Mouse (Mus musculus): ENCODE data around the gene Plekhn1. TPM values are rescaled to one million over a fixed set of nuclear protein-coding genes. Genes with fewer than 3 reads are reported as not detected.

Plekhn1 gene
- polyA plus RNA-seq (2011; ENCODE audit: insufficient read length, low read depth, missing spikeins): 20.4 and 20.5 TPM in 2 replicates

DNA sequence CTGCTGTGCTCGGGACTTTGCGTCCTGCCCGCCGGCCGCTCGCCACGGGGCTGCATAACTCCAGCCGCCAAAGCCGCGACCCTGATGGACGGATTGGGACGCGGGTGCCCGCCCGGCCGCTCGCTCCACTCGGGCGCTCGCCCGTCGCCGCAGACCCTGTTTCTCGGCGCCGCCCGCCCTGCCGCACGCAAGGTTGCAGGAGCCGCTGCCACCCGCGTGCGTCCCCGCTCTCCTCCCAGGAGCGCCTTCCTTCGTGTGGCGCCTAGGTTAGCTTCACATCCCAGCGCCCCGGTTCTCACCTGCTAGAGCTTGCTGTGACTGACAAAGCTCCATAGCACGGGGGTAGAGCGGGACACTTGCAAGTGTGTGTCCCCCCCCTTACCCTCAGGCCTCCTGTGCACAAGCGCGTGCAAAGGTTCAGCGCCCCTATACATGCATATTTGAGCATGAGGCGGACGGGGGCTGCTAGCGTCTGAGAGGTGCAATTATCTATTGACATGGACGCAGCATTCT, at the start of gene Plekhn1:
TSS of gene Plekhn1 (minus strand) at position 157 of the 513 bp plus-strand sequence.
- Histone ChIP-seq H3K27ac (ENCODE audit: insufficient read depth, low read length) (peak within 1 kb of the TSS; percentile 55), H3K4me3 (ENCODE audit: insufficient read depth, low read length) (peak within 1 kb of the TSS; percentile 74), H3K4me1 (ENCODE audit: control insufficient read depth, insufficient read depth, low read length) (no peaks in the 10 kb centered on the region)
- TF ChIP-seq CTCF (IDR thresholded peaks at IDR 0.05; ENCODE audit: borderline replicate concordance, insufficient read depth, low read length) (no peak), POLR2A (IDR thresholded peaks at IDR 0.05; ENCODE audit: low read depth, low read length) (peak; percentile 43)

DNA sequence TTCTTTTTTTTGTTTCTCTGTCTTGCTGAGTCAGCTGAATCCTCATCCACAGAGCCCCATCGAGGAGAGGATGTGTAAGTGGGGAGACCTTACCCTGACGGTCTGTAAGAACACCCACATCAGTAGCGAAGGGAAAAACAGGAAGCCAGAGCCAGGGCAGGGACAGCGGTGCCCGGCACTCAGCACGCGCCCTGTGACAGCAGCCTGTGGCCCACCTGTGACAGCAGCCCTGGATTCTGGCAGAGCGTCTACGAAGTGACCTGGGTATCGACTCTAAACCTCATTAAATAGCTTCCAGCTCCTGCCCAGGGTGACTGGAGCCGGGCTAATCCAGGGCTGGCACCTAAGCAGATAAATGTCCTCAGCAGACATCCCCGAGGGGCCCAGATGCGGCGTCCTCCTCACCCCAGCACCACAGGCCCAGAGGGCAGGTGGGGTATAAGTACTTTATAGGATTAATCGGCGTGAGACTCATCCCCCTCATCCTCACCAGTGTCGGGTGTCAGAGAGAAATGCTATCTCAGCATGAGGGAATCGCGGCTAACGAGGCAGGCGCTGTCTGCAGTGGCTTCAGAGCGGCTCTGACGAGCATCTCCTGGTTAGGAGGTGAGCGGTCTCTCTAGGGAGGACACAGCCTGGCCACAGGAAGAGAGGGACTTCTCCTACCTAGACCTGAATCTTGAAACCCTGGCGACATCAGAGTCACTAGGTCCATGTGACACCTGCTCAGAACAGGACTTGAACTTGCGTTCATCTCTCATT, 20.6 kb upstream of the Plekhn1 start, which contains the start of gene Samd11:
TSS of gene Samd11 (minus strand) at position 580 of the 762 bp plus-strand sequence.
- Histone ChIP-seq H3K4me3 (ENCODE audit: insufficient read depth, low read length) (no peak within 1 kb of the TSS), H3K4me1 (ENCODE audit: control insufficient read depth, insufficient read depth, low read length) (no peaks in the 10 kb centered on the region), H3K27ac (ENCODE audit: insufficient read depth, low read length) (no peak within 1 kb of the TSS)
- TF ChIP-seq POLR2A (IDR thresholded peaks at IDR 0.05; ENCODE audit: low read depth, low read length) (no peak), CTCF (IDR thresholded peaks at IDR 0.05; ENCODE audit: borderline replicate concordance, insufficient read depth, low read length) (no peak)

DNA sequence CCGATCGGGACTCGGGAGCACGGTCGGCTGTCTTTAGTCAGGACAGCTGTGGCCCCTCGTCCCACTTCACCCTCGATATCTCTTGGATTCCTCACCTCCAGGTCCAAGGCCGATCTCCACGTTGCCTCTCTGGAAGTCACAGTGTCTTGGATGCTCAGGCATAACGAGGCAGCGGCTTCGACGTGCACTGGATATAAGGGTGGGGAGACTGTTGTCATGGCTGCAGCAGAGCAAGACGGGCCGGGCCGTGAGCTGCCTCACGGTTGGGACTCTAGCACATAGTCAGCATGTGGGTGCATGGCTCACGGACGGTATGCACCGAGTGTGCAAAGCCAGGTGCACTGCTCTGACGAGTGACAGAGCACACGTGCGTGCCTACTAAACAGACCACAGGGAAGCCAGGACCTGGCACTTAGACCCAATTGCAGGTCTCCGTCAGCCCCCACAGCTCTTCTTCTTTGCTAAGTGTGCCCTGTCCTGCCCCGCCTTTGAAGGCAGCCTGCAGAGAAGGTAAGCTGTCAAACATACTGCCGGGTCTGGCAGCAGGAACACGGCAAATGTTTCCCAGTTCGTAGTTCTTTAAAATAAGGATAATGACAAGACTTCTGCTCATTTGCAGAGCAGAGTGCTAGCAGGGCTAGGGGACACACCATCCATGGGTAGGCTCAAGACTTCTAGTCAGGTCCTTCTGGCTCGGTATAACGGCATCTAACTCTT, 19.9 kb upstream of the Plekhn1 start:
- no peak overlapping the region for H3K4me3 ChIP-seq (ENCODE audit: insufficient read depth, low read length)
- TF ChIP-seq POLR2A (IDR thresholded peaks at IDR 0.05; ENCODE audit: low read depth, low read length): 0 out of 2 replicates have a peak, but pooled peaks have one; percentile 15
- TF ChIP-seq CTCF (IDR thresholded peaks at IDR 0.05; ENCODE audit: borderline replicate concordance, insufficient read depth, low read length): no peak
- no peak overlapping the region for H3K27ac ChIP-seq (ENCODE audit: insufficient read depth, low read length)
- no peaks in the 10 kb centered on the region for H3K4me1 ChIP-seq (ENCODE audit: control insufficient read depth, insufficient read depth, low read length)

DNA sequence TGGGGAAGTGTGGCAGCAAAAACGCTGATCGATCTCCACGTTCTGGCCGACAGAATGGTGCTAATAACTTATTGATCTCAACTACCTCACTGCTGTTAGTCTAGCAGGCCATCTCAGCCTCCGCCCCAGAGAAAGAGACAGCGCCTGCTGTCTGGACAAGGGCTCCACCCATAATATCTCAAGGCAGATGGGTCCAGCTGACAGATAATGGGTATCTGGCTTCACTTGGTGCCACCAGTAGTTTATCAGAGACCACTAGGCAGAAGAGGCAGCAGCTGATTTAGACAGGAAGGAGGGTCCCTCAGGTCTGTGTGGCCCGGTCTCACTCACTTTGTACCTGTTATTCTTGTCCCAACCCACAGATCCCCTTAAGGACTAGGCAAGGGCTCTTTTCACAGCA, 18.4 kb upstream of the Plekhn1 start:
- H3K27ac ChIP-seq (ENCODE audit: insufficient read depth, low read length): no peak overlapping the region
- TF ChIP-seq CTCF (IDR thresholded peaks at IDR 0.05; ENCODE audit: borderline replicate concordance, insufficient read depth, low read length): no peak
- H3K4me1 ChIP-seq (ENCODE audit: control insufficient read depth, insufficient read depth, low read length): no peaks in the 10 kb centered on the region
- H3K4me3 ChIP-seq (ENCODE audit: insufficient read depth, low read length): no peak overlapping the region

DNA sequence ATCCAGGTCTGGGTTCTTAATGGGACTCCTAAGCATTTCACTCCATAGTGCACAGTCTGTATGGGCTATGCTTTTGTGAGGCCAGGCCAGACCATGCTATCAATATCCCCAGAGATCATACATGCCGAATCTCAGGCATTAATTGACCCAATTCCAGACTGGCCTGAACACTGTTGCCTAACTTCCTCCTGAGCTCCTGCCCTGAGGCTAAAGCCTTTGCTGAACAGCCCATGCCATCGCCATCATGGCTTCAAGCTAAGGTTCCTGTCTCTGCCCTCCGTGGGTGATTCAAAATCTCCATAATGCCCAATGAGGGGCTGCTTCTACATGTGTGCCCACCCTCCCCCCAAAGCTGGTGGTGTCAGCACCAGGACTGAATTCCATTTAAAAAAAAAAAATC, 18.0 kb upstream of the Plekhn1 start:
- TF ChIP-seq CTCF (IDR thresholded peaks at IDR 0.05; ENCODE audit: borderline replicate concordance, insufficient read depth, low read length): no peak
- no peak for TF ChIP-seq POLR2A (IDR thresholded peaks at IDR 0.05; ENCODE audit: low read depth, low read length)
- Histone ChIP-seq H3K27ac (ENCODE audit: insufficient read depth, low read length) (no peak overlapping the region), H3K4me3 (ENCODE audit: insufficient read depth, low read length) (no peak overlapping the region), H3K4me1 (ENCODE audit: control insufficient read depth, insufficient read depth, low read length) (no peaks in the 10 kb centered on the region)

DNA sequence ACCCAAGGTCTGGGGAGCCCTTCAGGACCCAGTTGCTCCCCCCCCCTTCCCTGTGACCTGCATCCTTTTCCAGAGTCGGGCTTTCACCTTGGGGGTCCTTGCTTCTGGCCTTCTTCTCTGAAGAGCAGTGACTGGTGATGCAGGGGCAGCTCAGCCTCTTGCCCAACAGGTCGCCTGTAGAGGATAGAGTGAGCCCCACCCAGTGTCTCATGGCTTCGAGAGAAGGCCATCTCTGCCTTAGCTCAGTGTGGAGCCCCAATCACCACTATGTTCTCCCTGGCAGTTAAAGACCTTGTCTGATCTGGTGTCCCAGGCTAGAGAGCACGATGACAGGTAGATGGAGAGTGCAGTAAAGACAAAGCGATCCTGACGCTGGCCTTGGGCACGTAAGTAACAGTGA, 17.5 kb upstream of the Plekhn1 start:
- Histone ChIP-seq H3K27ac (ENCODE audit: insufficient read depth, low read length) (no peak overlapping the region), H3K4me3 (ENCODE audit: insufficient read depth, low read length) (no peak overlapping the region), H3K4me1 (ENCODE audit: control insufficient read depth, insufficient read depth, low read length) (no peaks in the 10 kb centered on the region)
- no peak for TF ChIP-seq CTCF (IDR thresholded peaks at IDR 0.05; ENCODE audit: borderline replicate concordance, insufficient read depth, low read length)
- TF ChIP-seq POLR2A (IDR thresholded peaks at IDR 0.05; ENCODE audit: low read depth, low read length): no peak

DNA sequence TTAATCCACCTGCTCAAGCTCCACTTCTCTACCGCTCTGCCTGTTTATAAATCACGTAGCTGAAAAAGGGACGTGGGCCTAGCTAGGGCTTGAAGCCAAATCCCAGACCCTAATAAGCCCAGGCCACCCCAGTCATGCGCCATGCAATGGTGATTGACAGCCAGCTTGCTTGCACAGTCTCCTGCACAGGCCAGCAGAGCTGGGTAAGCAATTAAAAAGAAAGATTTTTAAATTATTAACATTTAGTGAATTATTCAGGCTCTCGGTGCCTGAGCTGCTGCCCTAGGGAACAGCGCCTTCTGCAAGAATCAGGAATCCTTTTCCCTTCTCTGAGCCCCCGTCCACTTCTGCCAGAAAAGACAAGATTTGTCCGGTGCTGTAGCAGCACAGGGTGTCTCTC, 16.4 kb upstream of the Plekhn1 start:
- no peak for TF ChIP-seq CTCF (IDR thresholded peaks at IDR 0.05; ENCODE audit: borderline replicate concordance, insufficient read depth, low read length)
- TF ChIP-seq POLR2A (IDR thresholded peaks at IDR 0.05; ENCODE audit: low read depth, low read length): no peak
- Histone ChIP-seq H3K4me3 (ENCODE audit: insufficient read depth, low read length) (no peak overlapping the region), H3K27ac (ENCODE audit: insufficient read depth, low read length) (no peak overlapping the region), H3K4me1 (ENCODE audit: control insufficient read depth, insufficient read depth, low read length) (no peaks in the 10 kb centered on the region)

DNA sequence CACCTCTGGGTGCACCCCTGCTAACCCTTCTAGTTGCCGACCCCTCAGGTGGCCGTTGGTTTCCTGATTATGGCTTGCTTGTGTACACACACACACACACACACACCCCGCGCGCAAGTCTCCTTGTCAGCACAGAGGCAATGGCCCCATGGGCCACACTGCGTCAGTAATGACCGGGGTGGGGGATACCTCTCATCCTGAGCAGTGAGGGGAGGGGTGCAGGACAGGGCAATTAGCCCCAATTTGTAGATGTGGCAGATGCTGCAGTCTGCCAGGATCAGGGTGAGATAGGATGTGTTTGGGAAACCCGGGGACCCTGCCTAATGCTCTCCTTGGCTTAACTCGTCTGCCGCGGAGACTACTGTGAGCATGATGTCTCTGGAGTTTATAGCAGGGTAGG, 14.9 kb upstream of the Plekhn1 start:
- TF ChIP-seq CTCF (IDR thresholded peaks at IDR 0.05; ENCODE audit: borderline replicate concordance, insufficient read depth, low read length) (no peak), POLR2A (IDR thresholded peaks at IDR 0.05; ENCODE audit: low read depth, low read length) (no peak)
- Histone ChIP-seq H3K4me3 (ENCODE audit: insufficient read depth, low read length) (no peak overlapping the region), H3K27ac (ENCODE audit: insufficient read depth, low read length) (no peak overlapping the region), H3K4me1 (ENCODE audit: control insufficient read depth, insufficient read depth, low read length) (no peaks in the 10 kb centered on the region)

DNA sequence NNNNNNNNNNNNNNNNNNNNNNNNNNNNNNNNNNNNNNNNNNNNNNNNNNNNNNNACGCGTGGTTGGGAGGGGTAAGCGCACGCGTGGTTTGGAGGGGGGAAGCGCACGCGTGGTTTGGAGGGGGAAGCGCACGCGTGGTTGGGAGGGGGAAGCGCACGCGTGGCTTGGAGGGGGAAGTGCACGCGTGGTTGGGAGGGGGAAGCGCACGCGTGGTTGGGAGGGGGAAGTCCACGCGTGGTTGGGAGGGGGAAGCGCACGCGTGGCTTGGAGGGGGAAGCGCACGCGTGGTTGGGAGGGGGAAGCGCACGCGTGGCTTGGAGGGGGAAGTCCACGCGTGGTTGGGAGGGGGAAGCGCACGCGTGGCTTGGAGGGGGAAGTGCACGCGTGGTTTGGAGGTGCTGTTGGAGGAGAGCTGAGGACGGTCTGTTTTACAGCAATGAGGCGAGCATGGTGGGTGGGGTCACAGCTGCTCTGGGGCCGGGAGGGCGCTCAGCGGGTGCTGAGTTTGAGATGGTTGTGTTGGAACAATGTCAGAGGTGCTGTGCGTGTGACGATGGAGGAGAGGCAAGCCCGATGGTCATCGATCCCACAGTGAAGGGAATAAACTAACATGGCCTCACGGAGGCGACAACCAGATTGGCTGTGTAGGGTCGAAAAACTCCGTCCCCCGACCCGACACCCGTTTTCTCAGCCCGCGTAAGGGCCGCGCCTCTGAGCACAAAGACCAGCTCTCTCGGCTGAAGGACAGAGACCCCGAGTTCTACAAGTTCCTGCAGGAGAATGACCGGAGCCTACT, 2.2 kb upstream of the Plekhn1 start:
- Histone ChIP-seq H3K27ac (ENCODE audit: insufficient read depth, low read length) (no peak overlapping the region), H3K4me1 (ENCODE audit: control insufficient read depth, insufficient read depth, low read length) (no peaks in the 10 kb centered on the region), H3K4me3 (ENCODE audit: insufficient read depth, low read length) (peak overlapping the region; percentile 90)
- no peak for TF ChIP-seq CTCF (IDR thresholded peaks at IDR 0.05; ENCODE audit: borderline replicate concordance, insufficient read depth, low read length)
- TF ChIP-seq POLR2A (IDR thresholded peaks at IDR 0.05; ENCODE audit: low read depth, low read length): no peak

Data from embryonic fibroblast, embryonic 13.5 days (primary cell).